ENCODE assay signal across 11 mouse cellular contexts in the genomic region with DNA sequence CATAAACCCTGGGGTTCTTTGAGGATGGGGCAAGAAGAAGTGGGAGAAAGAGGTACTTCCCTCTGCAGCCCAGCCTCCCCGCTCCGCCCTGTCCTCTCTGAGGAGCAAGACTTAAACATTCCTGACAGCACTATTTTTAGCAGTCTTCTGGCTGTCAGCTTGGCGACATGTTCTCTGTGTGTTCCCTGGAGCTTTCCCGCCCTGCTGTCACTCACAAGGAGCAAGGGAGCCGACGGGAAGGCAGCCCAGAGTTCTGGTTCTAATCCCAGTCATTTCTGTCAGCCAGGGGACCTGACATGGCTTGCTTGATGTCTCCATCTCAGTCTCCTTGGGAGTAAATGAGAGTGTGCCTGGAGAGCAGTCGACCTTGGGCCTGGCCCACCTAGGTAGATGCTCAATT. TPM values are rescaled to one million over a fixed set of nuclear protein-coding genes. Genes with fewer than 3 reads are reported as not detected.
DNase-seq lines count a peak whose midpoint lies in the region; ATAC-seq and TF ChIP-seq lines count a peak whose summit lies in the region.
"Had no signal": no experiment of that assay in that cellular context is flagged by ENCODE, and none has a peak within 500 bp of the region (broad histone marks: within the 10 kb centered on the region; RNA-seq: fewer than 3 reads in every experiment).

No protein-coding gene starts in this region.

- H3K9me3 ChIP-seq in heart, embryonic 16.5 days (replicated peaks; ENCODE audit: control insufficient read depth, low read length): 0 out of 2 replicates have a peak, but pooled peaks cover 2% of the 10 kb centered on the region
- H3K9me3 ChIP-seq: embryonic facial prominence, embryonic 12.5 days had no signal

- peak; percentile 4 to 7 for DNase-seq in left cerebral cortex, adult 9 months (ENCODE audit: low spot score in 2 of 2)
- no peak for DNase-seq in left cerebral cortex, postnatal 36 days (ENCODE audit: low spot score in 2 of 2)
- peak; percentile 62 for DNase-seq in gastrocnemius, adult 2 months
- peak; percentile 26 to 62 for DNase-seq in lung, postnatal 4 days
- DNase-seq in embryo, embryonic 10.5 days (ENCODE audit: low spot score): no peak
- DNase-seq: liver, postnatal 0 days had no signal

- peak; percentile 96 for ATAC-seq in heart, embryonic 16.5 days (replicated peaks; ENCODE audit: extremely low read depth, insufficient read depth, low FRiP score)
- ATAC-seq in inflammation-experienced regulatory T-cells, adult 6 months: no peak
- ATAC-seq: hindbrain, embryonic 16.5 days; liver, postnatal 0 days; Patski had no signal

- H3K4me2 ChIP-seq in heart, embryonic 16.5 days (ENCODE audit: low read depth, low read length): peak overlapping the region; percentile 34; the same call in 1 of the 2 replicates
- H3K4me2 ChIP-seq: embryonic facial prominence, embryonic 12.5 days had no signal

- H3K27me3 ChIP-seq in heart, embryonic 16.5 days (ENCODE audit: control insufficient read depth, insufficient read depth, low read length): no peaks in the 10 kb centered on the region
- H3K27me3 ChIP-seq: embryonic facial prominence, embryonic 12.5 days; Patski had no signal

- H3K27ac ChIP-seq in gastrocnemius, adult 2 months: 0 out of 2 replicates have a peak overlapping the region, but pooled peaks have one; percentile 35
- peak overlapping the region; percentile 85 for H3K27ac ChIP-seq in heart, embryonic 16.5 days (ENCODE audit: low read length)
- H3K27ac ChIP-seq: embryonic facial prominence, embryonic 12.5 days had no signal

- no peak overlapping the region for H3K9ac ChIP-seq in heart, embryonic 16.5 days (ENCODE audit: low read length)
- H3K9ac ChIP-seq: embryonic facial prominence, embryonic 12.5 days; liver, postnatal 0 days had no signal

- 26% methylated on average over 7 of the region's 7 CpGs for WGBS in heart, embryonic 16.5 days

- peaks cover 15% of the 10 kb centered on the region for H3K4me1 ChIP-seq in heart, embryonic 16.5 days (ENCODE audit: control insufficient read depth, insufficient read depth, low read length)

- no peaks in the 10 kb centered on the region for H3K36me3 ChIP-seq in heart, embryonic 16.5 days (ENCODE audit: control insufficient read depth, insufficient read depth)
- H3K36me3 ChIP-seq: embryonic facial prominence, embryonic 12.5 days had no signal

- H3K4me3 ChIP-seq in gastrocnemius, adult 2 months: no peak overlapping the region
- H3K4me3 ChIP-seq in heart, embryonic 16.5 days (ENCODE audit: low read length): no peak overlapping the region
- H3K4me3 ChIP-seq: embryonic facial prominence, embryonic 12.5 days had no signal

- no peak for TF ChIP-seq CTCF in gastrocnemius, adult 2 months (IDR thresholded peaks at IDR 0.05)

- intact Hi-C loops in left cerebral cortex, postnatal 36 days (cut with DNase I): no loop called here
- intact Hi-C loops in gastrocnemius, adult 2 months (cut with DNase I): no loop called here

RNA-seq across cellular contexts. Expression of a gene that starts 40.0 kb away (rescaled TPM):
- 1 to 10 TPM in 1 of 2 experiments, under 1 TPM in 1; 0.68 to 2.1 TPM for total RNA-seq in left cerebral cortex, postnatal 36 days (2021)
- 1 to 10 TPM in 1 of 2 experiments, under 1 TPM in 1; 0.97 to 1.3 TPM for total RNA-seq in gastrocnemius, adult 2 months (2021)
- 2.5 and 3.8 TPM in 2 replicates for polyA plus RNA-seq in heart, embryonic 16.5 days (2015; fragmentation: Nextera tagmentation; extraction: Ambion mirVana)
- not detected for polyA plus RNA-seq in inflammation-experienced regulatory T-cells, adult 6 months (2017; shearing (Covaris generic))

Comparison
In these comparisons a context has a peak if more than half of its experiments do, and no peak if none do; other contexts are left out.
1. DNase-seq: peak in left cerebral cortex, adult 9 months (2 of 2), gastrocnemius, adult 2 months (single experiment) and lung, postnatal 4 days (2 of 2); none in left cerebral cortex, postnatal 36 days (0 of 2) and embryo, embryonic 10.5 days (single experiment).